Mouse (Mus musculus): Measurements from ENCODE around the gene Pmp22.

GRCm38 (mm10) chr11:63175302-63175701 is 46.5 kb downstream of the Pmp22 start:
- peak; percentile 63 for TF ChIP-seq CTCF (IDR thresholded peaks at IDR 0.05; ENCODE audit: low read depth)
- TF ChIP-seq EP300 (optimal IDR thresholded peaks at IDR 0.05): no peak

All from stomach, postnatal 0 days (tissue).